Mouse (Mus musculus): ENCODE data around the gene Prdm2.

The Prdm2 gene

GRCm38 (mm10) chr4:143211584-143212340, 1.0 kb downstream of the Prdm2 start:
- DNase-seq: peak; percentile 43

- DNase-seq: no peak
Measured at GRCm38 (mm10) chr4:143209997-143210396, 2.8 kb downstream of the Prdm2 start.

- no peak for DNase-seq
Measured at GRCm38 (mm10) chr4:143202653-143203052, 10.1 kb downstream of the Prdm2 start.

- DNase-seq: no peak
Measured at GRCm38 (mm10) chr4:143198371-143198770, 14.4 kb downstream of the Prdm2 start.

DNA sequence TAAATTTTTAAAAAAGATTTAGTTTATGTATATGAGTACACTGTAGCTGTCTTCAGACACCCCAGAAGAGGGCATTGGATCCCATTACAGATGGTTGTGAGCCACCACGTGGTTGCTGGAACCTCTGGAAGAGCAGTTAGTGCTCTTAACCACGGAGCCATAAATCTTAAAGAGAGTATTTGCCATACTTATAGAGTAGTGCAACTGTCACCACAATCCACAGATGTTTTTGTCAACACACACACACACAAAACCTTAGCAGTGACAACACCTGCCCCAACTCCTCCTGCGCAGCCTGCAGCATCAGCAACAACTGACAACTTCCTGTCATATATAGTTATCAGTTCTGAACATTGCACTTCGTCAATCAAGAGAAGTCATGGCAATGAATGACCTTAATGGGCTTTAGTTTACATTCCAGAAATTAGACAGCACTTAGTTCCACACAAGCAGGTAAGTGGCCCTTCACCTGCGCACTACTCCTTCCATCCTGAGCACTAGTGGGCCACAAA, 14.9 kb downstream of the Prdm2 start:
- no peak for DNase-seq

- DNase-seq: no peak
Measured at GRCm38 (mm10) chr4:143194328-143194727, 18.5 kb downstream of the Prdm2 start.

- no peak for DNase-seq
Measured at GRCm38 (mm10) chr4:143193164-143193563, 19.6 kb downstream of the Prdm2 start.

- no peak for DNase-seq
Measured at GRCm38 (mm10) chr4:143191783-143192182, 21.0 kb downstream of the Prdm2 start.

GRCm38 (mm10) chr4:143190657-143191056, 22.1 kb downstream of the Prdm2 start:
- DNase-seq: no peak

- no peak for DNase-seq
Measured at GRCm38 (mm10) chr4:143188571-143189191, 24.1 kb downstream of the Prdm2 start.

DNA sequence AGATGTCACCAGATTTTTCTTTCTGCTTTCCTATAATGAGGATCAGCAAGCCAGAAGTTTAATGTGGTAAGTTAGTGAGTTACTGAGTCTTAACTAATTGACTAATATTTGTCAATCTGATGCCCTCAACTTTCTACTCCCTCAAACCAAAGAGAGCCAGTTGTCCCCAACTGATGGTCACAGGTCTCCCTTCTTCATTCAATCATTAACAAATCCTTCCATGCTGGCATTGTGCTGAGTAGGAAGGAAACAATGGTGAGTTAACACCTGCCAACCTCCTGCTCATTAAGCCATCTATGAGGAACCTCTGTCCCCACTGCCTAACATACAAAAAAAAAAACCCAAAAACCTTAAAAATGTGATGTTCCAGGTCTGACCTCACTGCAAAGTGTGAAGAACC, 26.7 kb downstream of the Prdm2 start:
- no peak for DNase-seq

- DNase-seq: peak; percentile 10
Measured at GRCm38 (mm10) chr4:143185496-143185895, 27.3 kb downstream of the Prdm2 start.

DNA sequence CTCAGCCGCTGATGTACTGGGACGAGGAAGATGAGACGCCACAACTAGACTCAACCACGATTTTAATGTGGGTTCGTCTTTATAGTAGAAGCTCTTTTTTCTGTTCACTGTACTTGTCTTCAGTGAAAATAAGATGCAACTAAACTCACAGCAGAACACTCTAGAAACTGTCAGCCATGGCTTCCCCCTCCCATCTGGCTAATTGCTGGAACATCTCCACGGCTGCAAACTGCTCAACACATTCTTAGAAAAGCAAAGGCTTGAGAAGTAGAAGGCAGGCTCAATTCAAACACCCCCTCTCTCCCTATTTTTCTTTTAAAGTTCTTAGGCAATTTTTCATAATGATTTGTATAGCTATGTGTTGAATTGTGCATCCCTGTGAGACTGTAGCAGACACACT, 29.7 kb downstream of the Prdm2 start:
- DNase-seq: no peak

DNA sequence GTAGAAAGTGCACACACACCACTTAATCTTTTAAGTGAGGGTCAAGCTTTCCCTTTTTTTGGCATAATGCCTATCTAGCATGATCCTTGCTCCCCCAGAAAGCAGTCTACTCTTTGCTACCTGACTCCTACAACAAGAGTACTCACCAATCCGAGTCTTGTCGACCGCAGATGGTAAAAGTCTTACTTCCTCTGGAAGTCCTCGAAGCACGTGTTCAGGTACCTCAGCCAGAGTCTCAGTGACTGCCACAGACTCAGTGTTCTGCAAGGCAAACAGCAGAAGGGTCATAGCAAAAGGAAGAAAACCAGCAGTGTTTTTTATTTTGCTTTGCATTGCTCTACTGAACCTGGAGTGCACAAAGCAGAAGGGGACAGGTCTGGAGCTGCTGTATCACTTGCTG, 32.1 kb downstream of the Prdm2 start:
- no peak for DNase-seq

DNA sequence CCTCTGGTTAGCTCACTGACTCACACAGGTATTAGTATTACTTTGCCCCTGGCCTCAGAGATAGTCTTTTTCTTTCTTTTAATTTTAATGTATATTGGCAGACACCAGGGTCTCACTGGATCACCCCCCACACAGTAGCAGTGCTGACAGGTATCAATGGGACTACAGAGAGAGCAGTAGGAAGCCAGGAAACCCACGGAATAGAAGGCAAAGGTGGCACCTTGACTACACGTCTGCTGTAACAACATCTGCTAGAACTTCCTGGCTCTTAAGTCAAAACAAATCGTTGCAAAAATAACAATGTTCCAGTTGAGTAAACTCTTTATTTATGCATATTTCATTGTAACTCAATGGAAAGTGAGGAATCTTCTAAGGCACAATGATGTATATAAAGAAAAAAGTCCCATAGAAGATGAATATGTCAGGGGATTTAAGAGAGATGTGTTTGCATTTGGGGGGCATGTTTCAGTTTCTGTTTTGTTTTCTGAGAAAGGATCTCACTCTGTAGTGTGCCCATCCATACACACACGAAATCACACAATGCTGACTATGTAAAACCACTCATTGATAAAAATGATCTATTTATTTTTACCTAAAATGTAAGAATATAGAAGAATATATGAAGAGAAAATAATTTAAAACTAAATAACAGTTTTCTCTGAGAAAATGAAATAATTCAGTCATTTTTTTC, 41.0 kb downstream of the Prdm2 start:
- no peak for DNase-seq

DNA sequence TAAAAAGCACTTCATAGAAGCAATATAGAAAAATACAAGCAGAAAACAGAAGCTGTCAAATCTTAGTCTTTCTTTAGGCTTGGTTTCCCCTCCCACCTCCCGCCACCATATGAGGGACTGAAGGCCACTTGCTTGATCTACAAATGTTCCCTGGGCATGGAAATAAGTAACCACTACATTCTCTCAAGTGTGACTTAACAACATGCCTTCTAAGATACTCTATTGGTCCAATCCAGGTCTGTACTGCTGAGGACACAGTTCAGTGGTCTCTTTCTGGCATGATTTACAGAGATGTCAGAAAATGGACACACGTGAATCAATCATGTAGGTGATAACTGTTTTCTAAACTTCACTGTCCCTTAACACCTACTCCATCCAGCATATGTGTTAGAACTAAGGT, 42.5 kb downstream of the Prdm2 start:
- DNase-seq: no peak

GRCm38 (mm10) chr4:143168093-143168492, 44.7 kb downstream of the Prdm2 start:
- peak; percentile 49 for DNase-seq

GRCm38 (mm10) chr4:143161619-143162479, 50.9 kb downstream of the Prdm2 start:
- peak; percentile 99 for DNase-seq

- DNase-seq: no peak
Measured at GRCm38 (mm10) chr4:143160826-143161225, 52.0 kb downstream of the Prdm2 start.

GRCm38 (mm10) chr4:143159336-143159735, 53.5 kb downstream of the Prdm2 start:
- peak; percentile 21 for DNase-seq

GRCm38 (mm10) chr4:143155871-143156270, 56.9 kb downstream of the Prdm2 start:
- DNase-seq: no peak

DNA sequence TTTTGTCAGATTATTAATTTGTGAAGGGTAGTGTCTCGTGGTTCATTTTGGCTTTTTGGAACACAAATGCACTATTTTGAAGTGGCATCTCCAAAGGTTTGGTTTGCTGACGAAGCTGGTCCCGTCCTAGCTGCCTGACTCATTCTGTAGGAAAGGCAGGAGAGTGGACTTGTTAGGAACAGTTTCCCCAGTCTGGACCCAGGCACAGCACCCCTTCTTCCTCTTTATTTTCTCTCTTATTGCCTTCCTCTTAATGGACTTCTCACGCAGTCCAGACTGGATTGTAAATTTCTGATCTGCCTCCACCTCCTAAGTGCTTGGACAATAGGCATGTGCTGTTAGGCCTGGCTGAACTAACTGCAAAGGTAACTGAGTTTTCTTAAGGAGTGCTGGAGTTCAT, 57.8 kb downstream of the Prdm2 start:
- no peak for DNase-seq

GRCm38 (mm10) chr4:143154571-143154970, 58.2 kb downstream of the Prdm2 start:
- DNase-seq: no peak
